Mouse (Mus musculus): ENCODE results near the gene Usp34.

DNA sequence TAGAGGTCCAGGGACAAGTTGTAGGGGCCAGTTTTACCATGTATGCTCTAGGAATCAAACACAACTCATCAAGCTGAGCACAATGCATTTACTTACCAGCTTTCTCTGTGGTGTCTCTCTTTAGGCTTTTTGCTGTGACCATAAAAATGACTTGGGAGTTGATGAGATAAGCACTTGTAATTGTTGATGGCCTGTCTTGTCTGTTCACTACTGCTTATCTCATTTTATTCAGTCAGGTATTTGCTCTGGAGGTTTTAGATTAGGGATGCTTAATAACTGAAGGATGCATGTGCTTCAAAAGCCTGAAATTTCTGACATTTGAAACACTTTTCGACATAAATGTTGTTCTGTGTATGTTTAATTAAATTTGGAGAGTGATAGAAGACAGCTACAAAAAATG, 83.0 kb downstream of the Usp34 start:
- no peak for TF ChIP-seq GATA1 (IDR thresholded peaks at IDR 0.05; ENCODE audit: borderline replicate concordance, low read length)
- no peak for TF ChIP-seq FLI1 (IDR thresholded peaks at IDR 0.05; ENCODE audit: low read length)
